Mouse (Mus musculus): Measurements from ENCODE around the gene Bri3.
"Not testable (repeated sequence)": the region's sequence is repeated elsewhere in the genome, so short reads cannot be mapped to it uniquely, and the experiment has no call there.

Gene Bri3

DNA sequence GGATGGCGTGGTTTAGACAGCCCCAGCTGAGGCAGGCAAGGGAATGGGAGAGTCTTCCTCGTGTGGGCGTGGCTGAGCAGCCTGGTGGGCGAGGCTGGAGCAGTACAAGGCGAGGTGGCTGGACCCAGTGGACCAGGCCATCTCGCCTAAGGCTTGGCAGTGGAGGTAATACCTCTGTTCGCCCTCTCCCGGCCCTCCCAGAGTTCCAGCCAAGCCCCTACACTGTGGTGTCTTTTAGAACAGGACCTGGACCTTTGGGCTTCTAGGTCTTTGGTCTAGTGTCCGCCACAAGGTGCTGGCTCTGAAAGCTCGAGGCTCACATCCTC, 114.3 kb downstream of the Bri3 start:
- no peak for DNase-seq (ENCODE audit: low read depth, low spot score)

DNA sequence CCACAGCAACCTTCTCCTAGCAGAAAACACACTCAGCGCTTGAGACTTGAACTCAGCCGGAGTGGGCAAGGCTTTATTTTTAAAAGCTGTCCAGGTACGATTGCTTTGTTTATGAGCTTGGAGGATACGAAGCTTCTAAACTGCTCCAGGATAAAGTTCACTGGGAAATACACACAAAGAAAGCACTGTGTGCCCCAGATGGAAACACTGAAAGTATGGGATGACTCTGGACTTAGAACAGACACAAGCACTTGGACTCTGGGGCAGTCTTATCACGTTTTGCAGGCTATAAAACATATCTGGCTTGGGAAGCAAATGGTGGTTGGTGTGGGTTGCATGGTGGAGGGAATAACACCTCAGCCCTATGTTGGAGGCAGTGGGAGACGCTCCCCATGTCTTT, 115.6 kb downstream of the Bri3 start:
- DNase-seq (ENCODE audit: low read depth, low spot score), result no peak

DNA sequence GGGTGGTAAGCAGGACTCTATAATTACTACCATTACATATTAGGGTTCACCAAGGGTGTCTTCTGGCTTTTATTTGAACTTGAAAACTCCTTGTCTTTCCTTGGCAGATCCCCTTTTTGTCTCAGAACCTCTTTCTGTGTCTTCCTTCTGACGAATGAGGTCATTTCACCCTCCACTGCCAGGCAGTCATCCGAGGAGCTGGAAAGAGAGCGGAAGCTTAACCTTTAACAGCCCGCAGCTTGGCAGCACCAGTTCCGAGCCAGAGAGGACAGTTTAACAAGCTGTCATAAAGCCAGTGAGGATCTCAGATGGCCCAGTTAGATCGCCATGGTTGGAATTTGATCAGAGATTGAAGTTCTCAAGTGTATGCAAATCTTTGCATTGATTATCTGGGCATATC, 116.1 kb downstream of the Bri3 start:
- no peak for DNase-seq (ENCODE audit: low read depth, low spot score)

DNA sequence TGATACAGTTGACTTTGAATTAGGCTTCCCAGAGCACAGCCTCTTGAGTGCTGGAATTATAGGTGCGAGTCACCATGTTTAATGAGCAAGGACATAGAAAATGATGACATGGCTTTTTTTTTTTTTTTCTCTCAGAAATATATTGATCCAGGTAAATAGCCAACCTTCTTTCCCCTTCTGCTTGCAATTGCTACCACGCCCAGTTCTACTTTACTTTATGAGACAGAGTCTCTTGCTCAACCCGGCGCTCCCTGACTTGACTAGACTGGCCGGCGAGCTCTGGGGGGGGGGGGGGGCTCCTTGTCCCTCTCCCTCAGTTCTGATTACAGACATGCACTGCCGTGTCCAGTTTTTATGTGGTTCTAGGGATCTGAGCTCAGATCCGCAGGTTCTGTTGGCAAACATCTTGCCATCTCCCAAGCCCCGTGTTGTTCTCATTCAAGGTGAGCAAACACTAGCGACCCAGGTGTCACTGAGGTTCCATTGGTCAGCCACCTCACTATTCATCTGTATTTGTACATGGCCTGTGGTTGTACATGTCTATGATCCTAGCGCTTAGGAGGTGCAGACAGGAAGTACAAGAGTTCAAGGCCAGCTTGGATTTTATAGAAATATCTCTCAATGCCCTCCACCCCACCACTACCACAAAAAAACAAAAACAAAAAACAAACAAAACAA, 120.6 kb downstream of the Bri3 start:
- DNase-seq (ENCODE audit: low read depth, low spot score), result no peak

DNA sequence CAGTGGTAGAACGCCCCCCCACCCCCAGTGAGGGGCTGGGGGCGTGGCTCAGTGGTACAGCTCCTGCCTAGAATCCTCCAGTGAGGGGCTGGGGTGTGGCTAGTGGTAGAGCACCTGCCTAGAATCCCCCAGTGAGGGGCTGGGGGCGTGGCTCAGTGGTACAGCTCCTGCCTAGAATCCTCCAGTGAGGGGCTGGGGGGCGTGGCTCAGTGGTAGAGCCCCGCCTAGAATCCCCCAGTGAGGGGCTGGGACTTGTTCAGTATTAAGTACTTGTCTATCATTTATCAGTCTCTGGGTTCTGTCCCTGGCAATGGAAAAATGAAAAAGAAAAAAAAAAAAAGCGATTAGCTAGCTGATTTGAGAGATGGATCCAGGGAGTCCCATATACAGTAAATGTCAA, 122.3 kb downstream of the Bri3 start:
- DNase-seq (ENCODE audit: low read depth, low spot score), result not testable (repeated sequence)

DNA sequence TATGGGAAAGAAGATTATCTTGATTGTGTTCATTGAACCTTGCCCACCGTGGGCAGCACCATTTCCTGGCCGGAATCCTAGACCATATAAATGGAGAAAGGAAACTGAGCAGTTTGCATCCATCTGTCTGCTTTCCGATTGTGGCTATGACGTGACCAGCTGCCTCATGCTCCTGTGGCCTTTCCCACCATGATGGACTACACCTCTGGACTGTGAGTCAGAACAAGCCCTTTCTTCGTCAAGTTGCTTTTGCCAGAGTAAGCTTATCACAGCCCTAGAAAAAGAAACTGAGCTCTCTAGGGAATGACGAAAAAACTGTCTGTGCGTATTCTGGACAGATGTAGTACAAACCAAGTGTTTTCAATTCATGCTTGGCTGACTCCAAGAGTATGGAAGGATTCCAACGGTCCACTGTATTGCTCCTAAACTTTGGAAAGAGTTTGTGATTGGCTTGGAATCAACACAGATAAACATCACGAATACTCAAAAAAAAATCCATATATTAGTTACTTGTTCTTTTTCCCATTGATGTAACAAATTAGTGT, 124.5 kb downstream of the Bri3 start:
- no peak for DNase-seq (ENCODE audit: low read depth, low spot score)

DNA sequence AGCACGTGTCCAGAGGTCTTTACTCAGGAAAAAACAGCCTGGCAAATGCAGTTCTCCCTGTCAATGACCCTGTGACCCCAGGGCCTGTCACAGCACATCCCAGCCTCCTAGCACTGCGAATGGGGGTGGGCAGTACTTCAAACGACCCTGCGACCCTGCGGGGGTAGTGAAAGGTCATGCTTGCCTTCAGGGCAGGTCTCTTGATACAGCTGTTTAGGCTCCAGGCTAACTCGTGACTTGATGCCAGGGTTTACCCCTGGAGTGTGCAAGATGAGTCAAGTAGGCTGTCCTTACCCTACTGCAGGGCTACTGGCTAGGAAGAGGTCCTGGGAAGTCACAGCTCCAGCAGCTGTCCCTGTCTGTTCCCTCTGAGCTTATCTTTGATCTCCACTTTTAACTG, 126.7 kb downstream of the Bri3 start:
- DNase-seq (ENCODE audit: low read depth, low spot score), result no peak

DNA sequence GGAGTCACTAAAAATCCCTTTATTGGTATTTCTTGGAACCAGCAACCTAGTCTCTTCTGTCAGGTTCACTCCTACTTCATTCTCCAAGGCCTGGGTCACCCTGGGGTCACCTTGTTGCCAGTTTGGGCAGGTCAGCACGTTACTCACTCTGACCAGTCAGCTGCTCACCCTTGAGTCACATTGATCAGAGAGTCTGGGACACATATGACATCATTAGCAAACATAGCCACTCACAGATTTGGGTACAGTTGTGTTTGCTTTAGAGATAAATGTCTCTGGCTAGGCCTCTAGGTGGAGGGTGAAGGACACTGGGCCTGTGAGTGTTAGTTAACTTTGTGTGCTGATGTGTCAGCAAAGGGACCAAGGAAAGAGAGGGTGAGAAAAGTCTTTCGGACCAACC, 127.9 kb downstream of the Bri3 start:
- DNase-seq (ENCODE audit: low read depth, low spot score), result no peak

DNA sequence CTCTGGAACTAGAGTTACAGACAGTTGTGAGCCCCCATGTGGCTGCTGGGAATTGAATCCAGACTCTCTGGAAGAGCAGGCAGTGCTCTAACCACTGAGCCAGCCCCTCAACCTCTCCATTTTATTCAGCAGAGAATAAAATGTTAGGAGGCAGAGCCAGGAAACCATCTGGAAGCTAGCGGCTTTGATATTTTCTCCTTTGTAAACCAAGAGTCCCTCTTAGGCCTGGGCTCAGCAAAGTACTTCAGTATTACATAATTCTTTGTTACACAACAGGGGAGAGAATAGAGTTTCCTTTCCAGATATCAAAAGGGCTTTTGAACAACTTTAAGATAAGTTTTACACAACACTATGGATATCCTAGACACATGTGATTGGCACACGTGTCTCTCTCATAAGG, 128.6 kb downstream of the Bri3 start:
- DNase-seq (ENCODE audit: low read depth, low spot score), result no peak

DNA sequence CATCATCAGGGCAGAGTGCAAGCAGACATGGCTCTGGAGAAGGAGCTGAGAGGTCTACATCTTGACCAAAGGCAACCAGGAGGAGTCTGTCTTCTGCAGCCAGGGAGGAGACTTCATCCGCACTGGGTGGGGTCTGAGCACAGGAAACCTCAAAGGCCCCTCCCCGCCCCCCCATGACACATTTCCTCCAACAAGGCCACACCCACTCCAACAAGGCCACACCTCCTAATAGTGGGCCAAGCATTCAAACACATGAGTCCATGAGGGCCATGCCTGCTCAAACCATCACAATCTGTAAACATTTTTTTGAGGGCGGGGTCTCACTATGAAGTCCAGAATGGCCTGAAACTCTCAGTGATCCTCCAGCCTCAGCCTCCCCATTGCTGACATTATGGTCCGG, 135.2 kb downstream of the Bri3 start:
- no peak for DNase-seq (ENCODE audit: low read depth, low spot score)

DNA sequence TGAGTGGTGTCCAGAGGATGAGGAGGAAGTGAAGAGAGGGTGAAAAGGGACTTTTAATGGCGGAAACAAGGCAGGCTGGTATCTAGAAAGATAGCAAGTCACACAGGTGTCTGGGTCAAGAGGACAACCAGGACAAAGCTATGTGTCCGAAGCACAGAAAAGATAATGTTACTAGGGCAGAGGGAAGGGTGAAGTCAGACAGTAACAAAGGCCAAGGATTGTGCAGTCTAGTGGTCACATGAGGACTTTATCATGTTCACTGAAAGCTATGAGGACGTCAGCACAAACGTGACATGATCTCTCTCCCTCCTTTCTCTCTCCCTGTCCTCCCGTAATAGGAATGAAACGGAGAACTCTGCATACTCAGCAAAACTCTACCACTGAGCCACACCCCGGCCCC, 136.5 kb downstream of the Bri3 start:
- DNase-seq (ENCODE audit: low read depth, low spot score), result no peak

DNA sequence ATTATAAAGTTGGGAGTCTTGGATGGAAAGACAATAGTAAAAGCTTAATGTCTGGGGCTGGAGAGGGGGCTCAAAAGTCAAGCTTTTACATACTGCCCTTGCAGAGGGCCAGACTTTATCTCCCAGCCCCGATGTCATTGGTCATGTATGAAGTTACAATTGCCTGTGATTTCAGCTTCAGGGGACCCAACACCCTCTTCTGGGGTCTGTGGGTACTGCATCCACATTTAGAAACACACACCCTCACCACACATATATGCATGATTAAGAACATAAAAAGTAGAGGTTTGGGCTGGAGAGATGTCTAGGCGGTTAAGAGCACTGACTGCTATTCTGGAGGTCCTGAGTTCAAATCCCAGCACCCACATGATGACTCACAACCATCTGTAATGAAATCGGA, 137.5 kb downstream of the Bri3 start:
- DNase-seq (ENCODE audit: low read depth, low spot score), result no peak

DNA sequence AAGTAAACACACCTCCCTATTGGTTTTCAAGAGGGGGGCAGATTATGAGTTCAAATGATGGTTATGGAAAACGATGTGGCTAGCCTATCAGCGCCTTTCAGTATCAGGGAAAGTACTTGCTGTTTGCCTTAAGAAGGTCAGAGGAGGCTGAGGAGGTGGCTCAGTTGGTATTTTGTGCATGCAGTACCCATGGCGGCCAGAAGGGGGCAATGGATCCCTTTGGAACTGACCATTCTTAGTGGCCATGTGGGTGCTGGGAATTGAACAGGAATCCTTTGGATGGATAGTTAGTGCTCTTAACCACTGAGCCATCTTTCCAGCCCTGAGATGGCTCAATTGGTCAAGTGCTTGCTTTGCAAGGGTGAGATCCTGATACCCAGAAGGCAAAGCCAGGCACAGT, 139.7 kb downstream of the Bri3 start:
- DNase-seq (ENCODE audit: low read depth, low spot score), result no peak

DNA sequence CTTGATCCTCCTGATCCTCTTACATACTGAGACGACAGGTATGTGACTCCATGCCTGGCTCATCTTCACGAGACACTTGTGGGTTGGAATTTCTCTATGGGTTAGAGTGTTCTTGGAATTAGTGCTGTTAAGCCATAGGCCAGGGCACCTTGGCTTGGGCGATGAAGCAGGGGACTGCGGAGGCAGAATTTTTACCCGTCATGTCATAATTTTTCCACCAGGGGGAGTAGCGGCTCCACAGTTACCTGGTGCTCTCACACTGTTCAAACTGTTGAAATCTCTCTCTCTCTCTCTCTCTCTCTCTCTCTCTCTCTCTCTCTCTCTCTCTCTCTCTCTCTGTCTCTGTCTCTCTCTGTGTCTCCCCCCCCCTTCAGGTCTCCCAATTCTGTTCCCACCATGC, 143.6 kb downstream of the Bri3 start:
- DNase-seq (ENCODE audit: low read depth, low spot score), result no peak

DNA sequence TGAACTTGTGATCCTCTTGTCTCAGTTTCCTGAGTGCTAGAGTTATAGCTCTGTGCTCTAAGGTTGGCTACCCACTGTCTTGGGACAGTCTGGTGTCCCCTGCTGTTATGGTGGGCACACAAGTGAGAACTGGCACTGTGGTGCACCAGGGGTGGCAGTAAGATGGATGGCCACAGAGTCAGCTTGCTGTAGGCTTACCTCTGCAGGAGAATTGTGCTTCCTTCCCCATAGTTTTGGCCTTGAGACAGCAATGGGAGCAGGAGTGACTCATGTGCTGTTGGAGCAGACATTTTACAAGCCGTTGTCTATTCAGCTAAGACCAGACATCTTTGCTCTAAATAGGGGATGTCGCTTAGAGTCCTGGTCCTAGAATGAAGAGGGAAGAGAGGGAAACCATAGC, 149.9 kb downstream of the Bri3 start:
- no peak for DNase-seq (ENCODE audit: low read depth, low spot score)

DNA sequence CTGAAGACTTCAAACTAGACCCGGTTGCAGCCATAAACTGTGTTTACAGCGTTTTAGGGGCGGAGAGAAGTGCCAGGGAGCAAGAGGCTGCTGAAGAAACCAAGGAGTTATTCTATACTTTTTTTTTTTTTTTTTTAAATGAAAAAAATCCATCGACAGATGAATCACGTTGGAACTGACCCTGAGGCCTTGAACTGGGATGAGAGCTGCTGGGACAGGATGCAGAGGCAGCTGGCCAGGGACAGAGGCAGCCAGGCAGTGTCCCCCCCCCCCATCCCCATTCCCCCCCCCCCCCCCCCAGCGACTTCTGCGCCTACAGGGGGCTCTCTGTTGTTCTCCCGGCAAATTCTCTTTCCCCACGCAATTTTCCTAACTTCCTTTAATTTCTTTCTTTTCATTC, 153.3 kb downstream of the Bri3 start:
- no peak for DNase-seq (ENCODE audit: low read depth, low spot score)

DNA sequence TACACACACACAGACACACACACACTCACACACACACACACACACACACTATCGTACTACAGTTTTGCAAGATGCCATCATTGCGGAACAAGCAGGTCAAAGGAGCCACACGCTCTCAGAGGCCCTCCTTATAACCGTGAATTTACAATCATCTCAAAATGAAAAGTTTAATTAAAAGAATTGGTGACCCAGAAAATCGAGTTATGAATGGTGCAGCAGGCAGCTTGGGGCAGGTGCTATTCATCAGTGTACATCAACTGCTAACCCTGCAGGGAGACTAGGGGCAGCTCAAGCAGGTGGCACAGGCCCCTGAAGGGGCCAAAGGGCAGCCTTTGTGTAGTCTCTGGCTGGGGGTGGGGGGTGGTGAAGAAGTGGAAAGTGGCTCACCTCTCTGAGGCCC, 156.6 kb downstream of the Bri3 start:
- no peak for DNase-seq (ENCODE audit: low read depth, low spot score)

DNA sequence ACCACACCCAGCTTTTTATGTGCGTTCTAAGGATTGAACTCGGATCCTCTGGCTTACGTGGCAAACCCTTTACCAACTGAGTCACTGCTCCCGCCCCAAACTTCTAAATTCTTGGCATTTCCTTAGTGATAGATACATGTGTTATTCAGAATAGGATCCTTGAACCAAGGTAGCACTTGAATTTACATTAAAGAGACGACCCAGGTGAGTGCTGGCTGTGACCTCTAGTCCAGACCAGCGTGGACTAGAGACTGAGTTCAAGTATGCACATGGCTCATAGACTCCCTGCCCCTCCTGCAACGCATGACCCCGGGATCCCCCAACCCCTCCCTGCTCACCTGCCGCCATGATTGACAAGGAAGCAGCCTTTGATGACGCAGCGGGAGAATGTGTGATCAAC, 162.0 kb downstream of the Bri3 start:
- no peak for DNase-seq (ENCODE audit: low read depth, low spot score)

DNA sequence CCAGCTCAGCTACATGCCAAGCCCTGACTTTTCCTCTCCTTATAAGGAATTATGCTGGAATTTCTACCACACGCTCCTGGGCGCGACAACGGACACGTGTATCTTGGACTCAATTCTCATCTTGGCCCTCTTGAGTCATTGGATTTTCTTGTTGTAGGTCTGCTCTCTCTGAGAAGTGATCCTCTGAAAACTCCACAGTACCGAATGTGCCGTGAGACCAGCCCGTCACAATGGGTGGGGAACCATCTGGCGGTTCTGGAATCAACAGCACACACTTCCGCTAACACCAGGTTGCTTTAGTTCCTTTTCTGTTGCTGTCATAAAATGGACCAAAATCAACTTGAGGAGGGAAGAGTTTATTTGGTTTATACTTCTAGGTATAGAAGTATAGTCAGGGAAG, 166.4 kb downstream of the Bri3 start:
- peak; percentile 72 for DNase-seq (ENCODE audit: low read depth, low spot score)

DNA sequence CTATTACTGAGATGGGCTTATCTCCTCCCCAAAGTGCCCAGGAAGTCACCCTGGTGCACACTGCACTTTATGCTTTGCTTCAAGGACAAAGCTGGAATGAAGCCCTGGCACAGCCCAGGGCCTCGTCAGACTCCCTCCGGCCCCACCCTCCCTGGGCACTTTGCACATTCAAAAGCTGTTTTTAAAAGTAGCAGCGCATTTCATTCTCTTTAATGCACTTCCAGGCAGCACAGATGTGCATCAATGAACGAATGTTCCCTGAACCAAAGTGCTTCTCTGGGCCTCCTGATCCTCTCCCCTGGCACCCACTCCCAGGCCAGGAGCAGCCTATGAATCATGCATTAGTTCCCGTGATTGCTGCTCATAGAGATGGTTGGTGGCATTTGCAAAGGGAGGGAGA, 167.5 kb downstream of the Bri3 start:
- DNase-seq (ENCODE audit: low read depth, low spot score), result no peak

DNA sequence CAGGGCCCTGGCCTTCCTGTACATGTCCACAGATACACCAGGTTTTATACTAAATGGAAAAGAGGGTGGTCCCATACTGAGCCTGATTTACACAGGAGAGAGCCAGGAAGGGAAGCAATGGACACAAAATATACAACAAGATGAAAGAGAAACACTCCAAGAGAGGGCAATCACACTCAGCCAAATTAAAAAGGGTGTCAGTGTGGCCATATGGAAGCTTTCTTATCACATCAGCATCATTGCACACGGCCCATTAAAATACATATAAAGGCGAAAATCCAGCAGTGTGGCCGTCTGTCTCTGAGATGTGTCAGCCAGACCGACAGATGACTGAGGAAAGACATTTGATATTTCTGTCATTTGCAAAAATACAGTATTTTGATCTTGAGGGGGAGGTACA, 168.5 kb downstream of the Bri3 start:
- no peak for DNase-seq (ENCODE audit: low read depth, low spot score)

DNA sequence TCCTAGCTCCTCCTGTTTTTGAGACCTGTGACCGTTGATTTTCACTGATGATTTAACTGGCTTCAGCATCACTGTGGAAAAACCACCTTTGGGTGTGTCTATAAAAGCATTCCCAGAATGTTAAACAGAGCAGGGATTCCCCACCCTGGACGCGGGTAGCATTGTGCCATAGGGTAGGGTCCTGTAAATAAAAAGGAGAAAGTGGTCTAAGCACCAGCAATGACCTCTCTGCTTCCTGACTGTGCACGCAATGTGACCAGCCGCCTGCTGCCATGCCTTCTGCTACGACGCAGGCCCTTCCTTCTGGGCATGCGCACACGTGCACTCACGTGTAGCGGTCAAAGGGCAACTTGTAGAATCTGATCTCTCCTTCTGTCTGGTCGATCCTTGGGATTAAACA, 174.2 kb downstream of the Bri3 start:
- no peak for DNase-seq (ENCODE audit: low read depth, low spot score)

DNA sequence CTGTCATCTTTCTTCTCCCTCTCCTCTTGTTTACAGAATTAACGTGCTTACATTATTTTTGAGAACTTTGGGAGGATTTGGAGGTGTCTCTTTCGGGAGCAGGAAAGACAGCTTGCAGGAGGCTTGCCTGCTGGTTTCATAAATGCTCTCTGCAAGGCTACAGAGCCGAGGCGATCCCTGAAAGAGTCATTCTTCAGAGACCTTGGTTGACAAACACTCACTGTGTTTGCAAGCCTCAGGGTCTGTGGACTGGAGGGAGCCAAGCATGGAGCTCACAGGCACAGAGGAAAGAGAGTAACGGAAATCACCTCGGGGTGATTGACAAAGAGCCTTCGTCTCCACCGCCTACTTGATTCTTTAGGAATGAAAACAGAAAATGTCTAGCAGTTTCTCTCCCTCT, 175.8 kb downstream of the Bri3 start:
- DNase-seq (ENCODE audit: low read depth, low spot score), result no peak

DNA sequence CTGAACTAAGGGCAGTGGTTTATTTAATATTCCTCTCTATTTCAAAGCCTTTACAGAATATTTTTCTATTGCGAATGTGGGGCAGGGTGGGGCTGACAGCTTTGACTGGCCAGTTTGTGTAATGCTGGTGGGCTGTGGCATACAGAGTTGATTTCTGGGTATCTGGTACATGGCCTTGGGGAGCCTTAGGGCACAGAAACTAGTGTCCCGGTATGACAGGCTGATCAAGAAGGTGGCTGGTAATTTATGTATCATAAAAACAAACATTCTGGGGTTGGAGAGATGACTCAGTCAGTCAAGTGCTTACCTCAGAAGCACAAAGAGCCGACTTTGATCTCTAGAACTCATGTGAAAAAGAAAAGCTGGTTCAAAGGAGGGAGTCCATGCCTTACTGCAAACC, 182.5 kb downstream of the Bri3 start:
- DNase-seq (ENCODE audit: low read depth, low spot score), result no peak
